Mouse (Mus musculus) central nervous system, embryonic 18 days (tissue): ENCODE measurements around the gene Nbeal2. TPM values are rescaled to one million over a fixed set of nuclear protein-coding genes. Genes with fewer than 3 reads are reported as not detected.

Source experiments
- polyA plus RNA-seq: library from polyadenylated mRNA; depleted of rRNA; stranded (reverse); fragments of >200 nt; gene quantifications from 2 replicates; pipeline ENCODE4 v1.2.3, GENCODE M21; 2012; rRNA removed

Nbeal2 gene
- polyA plus RNA-seq, result 16.4 and 16.6 TPM in 2 replicates

DNA sequence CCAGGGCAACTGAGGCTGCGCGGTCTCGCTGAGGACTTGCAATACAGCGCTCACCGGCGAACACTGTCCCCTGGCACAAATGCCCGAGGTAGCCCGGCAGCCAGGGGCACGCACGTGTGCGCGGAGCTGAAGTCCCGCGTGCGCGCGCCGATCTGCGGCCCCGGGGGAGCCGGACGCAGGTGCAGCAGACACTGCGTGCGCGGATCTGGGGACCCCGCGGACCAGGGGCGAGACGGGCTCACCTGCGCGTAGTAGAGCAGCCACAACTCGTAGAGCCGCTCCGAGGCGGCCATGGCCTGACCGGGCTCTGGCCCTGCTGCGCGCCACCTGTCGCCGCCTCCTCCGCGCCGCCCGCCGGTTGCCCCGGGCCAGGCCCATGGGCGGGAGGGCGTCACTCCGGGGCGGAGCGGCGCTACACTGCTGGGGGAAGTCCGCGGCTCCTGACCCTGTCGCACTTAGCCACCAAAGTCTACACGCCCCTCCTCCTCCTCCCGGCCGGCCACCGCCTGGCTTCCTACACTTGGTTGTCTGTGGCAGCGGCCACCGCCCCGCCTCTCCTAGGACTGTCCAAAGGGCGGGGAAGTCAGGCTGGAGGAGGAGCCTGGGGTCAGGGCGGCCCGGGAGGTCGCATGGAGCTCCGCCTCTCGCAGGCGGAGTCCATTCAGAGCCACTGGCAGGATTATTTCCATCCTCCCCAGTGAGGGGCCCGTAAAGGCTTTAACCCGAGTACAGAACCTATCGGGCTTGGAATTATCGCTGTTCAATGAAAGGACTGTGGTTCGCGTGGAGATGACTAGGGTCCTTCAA lies at the start of gene Nbeal2:
Gene Nbeal2, minus strand, starts transcription at position 507 of the 807 bp plus-strand sequence.

DNA sequence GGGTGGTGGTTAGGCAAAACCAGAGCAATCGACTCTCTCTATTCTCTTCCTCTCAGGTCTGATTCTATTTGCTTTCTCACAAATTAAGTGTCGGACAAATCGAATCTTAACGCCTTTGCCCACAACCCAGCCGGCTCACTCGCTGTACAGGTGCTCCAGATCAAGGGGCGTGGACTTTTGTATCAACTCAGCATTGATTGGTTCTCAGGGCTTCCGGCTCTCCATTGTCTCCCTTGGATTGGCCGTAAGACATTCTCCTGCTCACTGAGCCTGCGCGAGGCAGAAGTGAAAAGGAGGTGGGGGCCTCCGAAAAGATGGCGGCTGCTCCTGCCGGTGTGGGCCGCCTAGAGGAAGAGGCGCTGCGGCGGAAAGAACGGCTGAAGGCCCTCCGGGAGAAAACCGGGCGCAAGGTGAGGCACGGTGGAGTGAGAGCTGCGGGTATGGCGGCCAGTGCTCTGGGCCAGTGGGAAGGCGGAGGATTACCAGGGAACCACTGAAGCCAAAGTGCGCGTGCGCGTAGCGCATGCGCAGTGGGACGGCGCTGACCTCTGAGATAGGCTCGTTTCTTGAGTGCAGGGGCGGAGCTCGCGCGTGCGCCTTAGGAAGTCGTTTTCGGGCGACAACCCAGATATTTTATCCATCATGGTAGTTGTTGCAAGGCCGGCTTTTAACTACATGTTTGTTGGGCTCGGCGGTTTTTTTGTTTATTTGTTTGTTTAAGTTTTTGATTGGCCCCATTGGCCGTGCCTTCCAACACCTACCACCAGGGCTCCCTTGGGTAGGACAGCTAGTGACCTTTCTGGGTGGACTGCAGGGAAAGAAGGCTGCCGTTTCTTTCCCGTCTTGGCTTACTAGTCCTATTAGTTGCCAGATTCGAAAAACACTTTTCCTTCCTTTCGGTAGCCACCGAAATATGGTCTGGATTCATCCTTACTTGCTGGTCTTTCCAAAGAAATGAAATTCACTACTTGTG lies 2.6 kb upstream of the Nbeal2 start, which contains the start of gene Ccdc12:
Gene Ccdc12, plus strand, starts transcription at position 255 of the 973 bp plus-strand sequence.

DNA sequence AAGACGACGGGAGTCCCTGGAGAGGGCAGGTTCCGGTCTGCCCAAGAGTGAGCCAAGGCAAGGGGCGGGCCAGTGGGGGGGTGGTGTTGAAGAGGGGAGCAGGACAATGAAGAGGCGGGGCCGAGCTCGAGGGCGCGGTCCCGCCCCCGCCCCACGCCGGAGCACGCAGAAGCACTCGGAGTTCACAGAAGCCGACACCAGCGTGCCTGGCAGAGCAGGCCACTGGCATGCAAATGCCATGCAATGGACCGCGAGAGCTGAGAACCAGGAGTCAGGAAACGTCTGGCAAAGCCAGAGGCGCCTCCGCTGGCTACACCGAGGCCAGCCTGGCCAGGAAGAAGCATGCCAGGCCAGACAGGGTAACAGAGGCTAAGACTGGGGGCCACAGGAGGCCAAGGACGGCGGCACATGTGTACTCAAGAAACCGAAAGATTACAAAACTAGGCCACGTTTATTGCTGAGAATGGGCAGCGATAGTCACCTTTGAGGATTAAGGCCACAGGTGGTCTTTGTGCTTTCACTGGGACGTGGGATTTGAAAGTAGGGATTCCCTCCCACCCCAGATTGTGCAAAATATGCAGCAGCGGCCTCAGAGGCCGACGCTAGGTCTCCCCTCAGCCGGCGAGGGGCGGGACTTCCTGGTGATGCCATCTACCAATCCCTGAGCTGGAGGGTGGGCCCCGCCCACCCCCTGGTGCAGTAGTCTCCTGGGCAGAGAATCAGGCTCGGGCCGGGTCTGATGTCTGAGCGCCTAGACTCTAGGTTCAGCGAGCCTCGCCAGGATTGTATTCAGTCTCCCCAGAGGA lies 29.4 kb downstream of the Nbeal2 start, which contains the start of gene Nradd:
Gene Nradd, minus strand, starts transcription at position 92 of the 806 bp plus-strand sequence.

Other genes starting within 250 kb of the Nbeal2 start
- gene Ptpn23, start 245.9 kb downstream of the Nbeal2 start, polyA plus RNA-seq, result 35.1 and 41.8 TPM in 2 replicates
- 0.21 and 1.4 TPM in 2 replicates for gene Ngp, start 234.4 kb downstream of the Nbeal2 start, polyA plus RNA-seq
- gene Klhl18, start 177.5 kb downstream of the Nbeal2 start, polyA plus RNA-seq, result 48.6 and 48.9 TPM in 2 replicates
- 3.6 and 4.3 TPM in 2 replicates for gene Kif9, start 177.2 kb downstream of the Nbeal2 start, polyA plus RNA-seq
- gene Setd2, start 121.6 kb downstream of the Nbeal2 start, polyA plus RNA-seq, result 77.3 and 80.6 TPM in 2 replicates
- 24.7 and 27.6 TPM in 2 replicates for gene Nradd, start 29.7 kb downstream of the Nbeal2 start, polyA plus RNA-seq
- 82.1 and 85.3 TPM in 2 replicates for gene Ccdc12, start 2.3 kb upstream of the Nbeal2 start, polyA plus RNA-seq
- gene Myl3, start 87.7 kb upstream of the Nbeal2 start, polyA plus RNA-seq, result 0.73 and 8.6 TPM in 2 replicates
- 15.0 and 20.5 TPM in 2 replicates for gene Pth1r, start 93.0 kb upstream of the Nbeal2 start, polyA plus RNA-seq
- not detected in 2 replicates for gene Prss42, start 144.0 kb upstream of the Nbeal2 start, polyA plus RNA-seq
- not detected in 2 replicates for gene Prss44, start 159.8 kb upstream of the Nbeal2 start, polyA plus RNA-seq
- 0.03 TPM in 1 of 2 replicates, not detected in the other for gene Prss43, start 172.5 kb upstream of the Nbeal2 start, polyA plus RNA-seq
- gene Prss45, start 180.4 kb upstream of the Nbeal2 start, polyA plus RNA-seq, result 0.14 TPM in 1 of 2 replicates, not detected in the other
- gene Prss46, start 190.3 kb upstream of the Nbeal2 start, polyA plus RNA-seq, result 0.07 TPM in 1 of 2 replicates, not detected in the other
- gene Prss50, start 203.8 kb upstream of the Nbeal2 start, polyA plus RNA-seq, result 0.18 and 0.27 TPM in 2 replicates
- gene Als2cl, start 225.7 kb upstream of the Nbeal2 start, polyA plus RNA-seq, result 4.0 and 5.5 TPM in 2 replicates
- gene Tmie, start 226.0 kb upstream of the Nbeal2 start, polyA plus RNA-seq, result 3.4 and 4.6 TPM in 2 replicates